Mouse (Mus musculus): ENCODE data around the gene Dnah5. TPM values are rescaled to one million over a fixed set of nuclear protein-coding genes. Genes with fewer than 3 reads are reported as not detected.

Gene Dnah5
- polyA plus RNA-seq, 1 experiment from 2014 or later = 0.01 TPM

GRCm38 (mm10) chr15:28188361-28189011, 15.1 kb upstream of the Dnah5 start:
- 58% methylated on average over 11 of the region's 11 CpGs for WGBS (ENCODE audit: insufficient replicate concordance)
- no peak for ATAC-seq
- Histone ChIP-seq H3K4me3 (no peak overlapping the region), H3K4me2 (no peak overlapping the region), H3K27me3 (replicated peaks) (no peaks in the 10 kb centered on the region), H3K36me3 (no peaks in the 10 kb centered on the region), H3K9me3 (replicated peaks) (no peaks in the 10 kb centered on the region), H3K27ac (no peak overlapping the region), H3K9ac (no peak overlapping the region), H3K4me1 (no peaks in the 10 kb centered on the region)

GRCm38 (mm10) chr15:28189668-28190067, 13.9 kb upstream of the Dnah5 start:
- no peak for ATAC-seq
- Histone ChIP-seq H3K4me1 (no peaks in the 10 kb centered on the region), H3K36me3 (no peaks in the 10 kb centered on the region), H3K27me3 (replicated peaks) (no peaks in the 10 kb centered on the region), H3K27ac (no peak overlapping the region), H3K9ac (no peak overlapping the region), H3K9me3 (replicated peaks) (no peaks in the 10 kb centered on the region), H3K4me3 (no peak overlapping the region), H3K4me2 (no peak overlapping the region)
- WGBS (ENCODE audit: insufficient replicate concordance) = 22% methylated on average over 12 of the region's 12 CpGs

- ATAC-seq = no peak
- 51% methylated on average over 4 of the region's 4 CpGs for WGBS (ENCODE audit: insufficient replicate concordance)
Observed at GRCm38 (mm10) chr15:28198609-28199008, 4.9 kb upstream of the Dnah5 start.

GRCm38 (mm10) chr15:28204626-28205025, 1.1 kb downstream of the Dnah5 start:
- Histone ChIP-seq H3K9me3 (replicated peaks) (no peaks in the 10 kb centered on the region), H3K9ac (no peak overlapping the region), H3K4me1 (no peaks in the 10 kb centered on the region), H3K4me2 (no peak overlapping the region), H3K36me3 (no peaks in the 10 kb centered on the region), H3K27me3 (replicated peaks) (no peaks in the 10 kb centered on the region), H3K27ac (no peak overlapping the region), H3K4me3 (no peak overlapping the region)
- ATAC-seq = no peak
- WGBS (ENCODE audit: insufficient replicate concordance) = 52% methylated on average over 3 of the region's 3 CpGs

More at GRCm38 (mm10) chr15:28198609-28199008, 4.9 kb upstream of the Dnah5 start:
- Histone ChIP-seq H3K4me3 (no peak overlapping the region), H3K9ac (no peak overlapping the region), H3K9me3 (replicated peaks) (no peaks in the 10 kb centered on the region), H3K27me3 (replicated peaks) (no peaks in the 10 kb centered on the region), H3K27ac (no peak overlapping the region), H3K4me2 (no peak overlapping the region), H3K36me3 (no peaks in the 10 kb centered on the region), H3K4me1 (no peaks in the 10 kb centered on the region)

GRCm38 (mm10) chr15:28207545-28207944, 4.0 kb downstream of the Dnah5 start:
- H3K36me3 ChIP-seq = no peaks in the 10 kb centered on the region
- no peak overlapping the region for H3K27ac ChIP-seq
- ATAC-seq = no peak
- H3K4me2 ChIP-seq = no peak overlapping the region
- no peak overlapping the region for H3K4me3 ChIP-seq
- no peak overlapping the region for H3K9ac ChIP-seq
- no peaks in the 10 kb centered on the region for H3K9me3 ChIP-seq (replicated peaks)
- WGBS (ENCODE audit: insufficient replicate concordance) = 44% methylated on average over 2 of the region's 2 CpGs
- H3K4me1 ChIP-seq = no peaks in the 10 kb centered on the region
- H3K27me3 ChIP-seq (replicated peaks) = no peaks in the 10 kb centered on the region

GRCm38 (mm10) chr15:28213057-28213456, 9.5 kb downstream of the Dnah5 start:
- H3K4me2 ChIP-seq = no peak overlapping the region
- no peaks in the 10 kb centered on the region for H3K27me3 ChIP-seq (replicated peaks)
- 71% methylated on average over 5 of the region's 5 CpGs for WGBS (ENCODE audit: insufficient replicate concordance)
- H3K4me1 ChIP-seq = no peaks in the 10 kb centered on the region
- no peak overlapping the region for H3K27ac ChIP-seq
- no peak overlapping the region for H3K4me3 ChIP-seq
- no peaks in the 10 kb centered on the region for H3K9me3 ChIP-seq (replicated peaks)
- ATAC-seq = no peak
- H3K9ac ChIP-seq = no peak overlapping the region
- H3K36me3 ChIP-seq = no peaks in the 10 kb centered on the region

- Histone ChIP-seq H3K27me3 (replicated peaks) (no peaks in the 10 kb centered on the region), H3K4me3 (no peak overlapping the region), H3K9me3 (replicated peaks) (no peaks in the 10 kb centered on the region), H3K4me2 (no peak overlapping the region), H3K9ac (no peak overlapping the region), H3K4me1 (no peaks in the 10 kb centered on the region), H3K27ac (no peak overlapping the region), H3K36me3 (no peaks in the 10 kb centered on the region)
- ATAC-seq = no peak
- 63% methylated on average over 8 of the region's 8 CpGs for WGBS (ENCODE audit: insufficient replicate concordance)
Observed at GRCm38 (mm10) chr15:28216358-28216757, 12.8 kb downstream of the Dnah5 start.

GRCm38 (mm10) chr15:28227316-28227715, 23.8 kb downstream of the Dnah5 start:
- no peaks in the 10 kb centered on the region for H3K27me3 ChIP-seq (replicated peaks)
- ATAC-seq = no peak
- WGBS (ENCODE audit: insufficient replicate concordance) = 41% methylated on average over 3 of the region's 3 CpGs

GRCm38 (mm10) chr15:28260250-28260649, 56.7 kb downstream of the Dnah5 start:
- H3K27me3 ChIP-seq (replicated peaks) = no peaks in the 10 kb centered on the region
- no peak for ATAC-seq
- H3K27ac ChIP-seq = no peak overlapping the region
- H3K36me3 ChIP-seq = no peaks in the 10 kb centered on the region
- no peak overlapping the region for H3K9ac ChIP-seq
- no peaks in the 10 kb centered on the region for H3K4me1 ChIP-seq
- H3K4me2 ChIP-seq = no peak overlapping the region
- 46% methylated on average over 1 of the region's 1 CpGs for WGBS (ENCODE audit: insufficient replicate concordance)
- no peaks in the 10 kb centered on the region for H3K9me3 ChIP-seq (replicated peaks)
- H3K4me3 ChIP-seq = no peak overlapping the region

More at GRCm38 (mm10) chr15:28227316-28227715, 23.8 kb downstream of the Dnah5 start:
- no peaks in the 10 kb centered on the region for H3K4me1 ChIP-seq
- H3K4me2 ChIP-seq = no peak overlapping the region
- no peak overlapping the region for H3K27ac ChIP-seq
- no peak overlapping the region for H3K4me3 ChIP-seq
- H3K36me3 ChIP-seq = no peaks in the 10 kb centered on the region
- H3K9me3 ChIP-seq (replicated peaks) = no peaks in the 10 kb centered on the region
- no peak overlapping the region for H3K9ac ChIP-seq

- Histone ChIP-seq H3K36me3 (no peaks in the 10 kb centered on the region), H3K27ac (no peak overlapping the region), H3K9ac (no peak overlapping the region), H3K4me3 (no peak overlapping the region), H3K9me3 (replicated peaks) (no peaks in the 10 kb centered on the region), H3K4me2 (no peak overlapping the region), H3K27me3 (replicated peaks) (no peaks in the 10 kb centered on the region), H3K4me1 (no peaks in the 10 kb centered on the region)
- no peak for ATAC-seq
- 67% methylated on average over 4 of the region's 4 CpGs for WGBS (ENCODE audit: insufficient replicate concordance)
Observed at GRCm38 (mm10) chr15:28299438-28299837, 95.9 kb downstream of the Dnah5 start.

GRCm38 (mm10) chr15:28307131-28307530, 103.6 kb downstream of the Dnah5 start:
- Histone ChIP-seq H3K27me3 (replicated peaks) (no peaks in the 10 kb centered on the region), H3K9me3 (replicated peaks) (no peaks in the 10 kb centered on the region), H3K36me3 (no peaks in the 10 kb centered on the region), H3K4me2 (no peak overlapping the region), H3K4me3 (no peak overlapping the region), H3K4me1 (no peaks in the 10 kb centered on the region), H3K27ac (no peak overlapping the region), H3K9ac (no peak overlapping the region)
- ATAC-seq = no peak
- WGBS (ENCODE audit: insufficient replicate concordance) = 50% methylated on average over 8 of the region's 8 CpGs

- H3K27ac ChIP-seq = no peak overlapping the region
- no peaks in the 10 kb centered on the region for H3K9me3 ChIP-seq (replicated peaks)
- H3K27me3 ChIP-seq (replicated peaks) = no peaks in the 10 kb centered on the region
- H3K4me1 ChIP-seq = no peaks in the 10 kb centered on the region
- H3K4me3 ChIP-seq = no peak overlapping the region
- no peak overlapping the region for H3K4me2 ChIP-seq
- WGBS (ENCODE audit: insufficient replicate concordance) = 67% methylated on average over 2 of the region's 2 CpGs
- H3K9ac ChIP-seq = no peak overlapping the region
- no peaks in the 10 kb centered on the region for H3K36me3 ChIP-seq
- no peak for ATAC-seq
Observed at GRCm38 (mm10) chr15:28307884-28308283, 104.3 kb downstream of the Dnah5 start.

- H3K27me3 ChIP-seq (replicated peaks) = no peaks in the 10 kb centered on the region
- WGBS (ENCODE audit: insufficient replicate concordance) = 57% methylated on average over 4 of the region's 4 CpGs
- no peaks in the 10 kb centered on the region for H3K36me3 ChIP-seq
- no peak overlapping the region for H3K9ac ChIP-seq
- no peaks in the 10 kb centered on the region for H3K9me3 ChIP-seq (replicated peaks)
- H3K27ac ChIP-seq = no peak overlapping the region
- no peak overlapping the region for H3K4me3 ChIP-seq
- no peaks in the 10 kb centered on the region for H3K4me1 ChIP-seq
- H3K4me2 ChIP-seq = no peak overlapping the region
- ATAC-seq = no peak
Observed at GRCm38 (mm10) chr15:28310516-28310915, 107.0 kb downstream of the Dnah5 start.
